Comparison of ENCODE assay signal across 8 mouse cellular contexts in genomic region chr16:18836468-18837208, GRCm38 (mm10). TPM values are rescaled to one million over a fixed set of nuclear protein-coding genes. Genes with fewer than 3 reads are reported as not detected.
DNase-seq lines count a peak whose midpoint lies in the region; ATAC-seq lines count a peak whose summit lies in the region.

TSS of gene 2510002D24Rik (plus strand) at chr16:18836578.
TSS of gene Gm28539 (plus strand) at chr16:18836584.

- H3K4me1 ChIP-seq in hindbrain, embryonic 16.5 days (ENCODE audit: control insufficient read depth, insufficient read depth, low read depth, low read length), result no peaks in the 10 kb centered on the region

- H3K27ac ChIP-seq in hindbrain, embryonic 16.5 days (ENCODE audit: low read depth, low read length), result peak within 1 kb of the TSS; percentile 84
- H3K27ac ChIP-seq in macrophage, result no peak within 1 kb of the TSS

- peak; percentile 99 for ATAC-seq in hindbrain, embryonic 16.5 days

- H3K79me2 ChIP-seq in macrophage (ENCODE audit: inconsistent target), result no peaks in the 10 kb centered on the region

- under 1% methylated on average over 46 of the region's 46 CpGs for whole genome bisulfite sequencing in hindbrain, embryonic 16.5 days
- 3% methylated on average over 46 of the region's 46 CpGs for WGBS in macrophage (ENCODE audit: missing documents)

- H3K4me3 ChIP-seq in hindbrain, embryonic 16.5 days (ENCODE audit: low read length), result peak within 1 kb of the TSS; percentile 59
- peak within 1 kb of the TSS; percentile 53 for H3K4me3 ChIP-seq in macrophage (ENCODE audit: inconsistent target)

- H3K27me3 ChIP-seq in hindbrain, embryonic 16.5 days (replicated peaks; ENCODE audit: control insufficient read depth, insufficient read depth, low read length), result no peaks in the 10 kb centered on the region

- H3K36me3 ChIP-seq in hindbrain, embryonic 16.5 days (ENCODE audit: control insufficient read depth, insufficient read depth, low read length), result peaks cover 22% of the 10 kb centered on the region
- peaks cover 18% of the 10 kb centered on the region; the same call in 1 of the 2 replicates for H3K36me3 ChIP-seq in macrophage (ENCODE audit: inconsistent target)

- H3K9me3 ChIP-seq in hindbrain, embryonic 16.5 days (ENCODE audit: control insufficient read depth, low read length), result no peaks in the 10 kb centered on the region

- H3K9ac ChIP-seq in hindbrain, embryonic 16.5 days (ENCODE audit: low read depth, low read length), result peak within 1 kb of the TSS; percentile 76

- peak; percentile 87 for DNase-seq in T-cell, adult 2 months (ENCODE audit: low spot score)
- peak; percentile 85 to 93 for DNase-seq in cerebellum, postnatal 4 days (ENCODE audit: low spot score in 2 of 2)
- peak; percentile 95 for DNase-seq in gastrocnemius, adult 18-20 months (ENCODE audit: low spot score)
- DNase-seq in left cerebral cortex, adult 18-20 months (ENCODE audit: low spot score in 2 of 2), result peak; percentile 94 to 96
- peak; percentile 95 for DNase-seq in right cerebral cortex, adult 18-20 months
- DNase-seq in urinary bladder, postnatal 10 days (ENCODE audit: low spot score), result peak; percentile 89

- H3K4me2 ChIP-seq in hindbrain, embryonic 16.5 days (ENCODE audit: low read length), result peak within 1 kb of the TSS; percentile 61

RNA-seq across cellular contexts. Expression of gene 2510002D24Rik, which starts in this region (rescaled TPM):
- total RNA-seq in gastrocnemius, adult 18-20 months (2021), result 10 to 100 TPM; 20.1 to 21.4 TPM
- 46.0 and 49.1 TPM in 2 replicates for polyA plus RNA-seq in hindbrain, embryonic 16.5 days (2015; fragmentation: Nextera tagmentation; extraction: Ambion mirVana)
- 10 to 100 TPM; 24.1 to 26.6 TPM for total RNA-seq in left cerebral cortex, adult 18-20 months (2021)
- total RNA-seq in macrophage (2018; cell fraction: chromatin; rRNA removed), result 10 to 100 TPM in 2 of 26 experiments, 1 to 10 TPM in 22, under 1 TPM in 1, not detected in 1; 0.77 to 13.2 (median 5.4) TPM
- 1 to 10 TPM; 1.7 to 5.4 (median 4.3) TPM for total RNA-seq in macrophage (2018; cell fraction: cytosol; rRNA removed)
- total RNA-seq in macrophage (2018; cell fraction: nucleus; rRNA removed), result 10 to 100 TPM in 8 of 26 experiments, 1 to 10 TPM in 18; 1.4 to 13.7 (median 7.6) TPM
- polyA plus RNA-seq in macrophage (2018), result 4.3 to 5.8 TPM (median 5.6 TPM) in 3 replicates

RNA-seq across cellular contexts. Expression of gene Gm28539, which starts in this region (rescaled TPM):
- total RNA-seq in gastrocnemius, adult 18-20 months (2021), result 1 to 10 TPM in 1 of 2 experiments, under 1 TPM in 1; 0.38 to 1.7 TPM
- polyA plus RNA-seq in hindbrain, embryonic 16.5 days (2015; fragmentation: Nextera tagmentation; extraction: Ambion mirVana), result not detected in 2 replicates
- 10 to 100 TPM in 1 of 2 experiments, 1 to 10 TPM in 1; 5.6 to 13.5 TPM for total RNA-seq in left cerebral cortex, adult 18-20 months (2021)
- total RNA-seq in macrophage (2018; cell fraction: chromatin; rRNA removed), result 1 to 10 TPM in 6 of 26 experiments, under 1 TPM in 3, not detected in 17; 0.26 to 9.2 (median 1.4) TPM
- total RNA-seq in macrophage (2018; cell fraction: cytosol; rRNA removed), result 1 to 10 TPM in 1 of 26 experiments, under 1 TPM in 2, not detected in 23; 0.08 to 1.4 (median 0.28) TPM
- total RNA-seq in macrophage (2018; cell fraction: nucleus; rRNA removed), result 1 to 10 TPM in 3 of 26 experiments, under 1 TPM in 1, not detected in 22; 0.18 to 4.1 (median 2.6) TPM
- polyA plus RNA-seq in macrophage (2018), result not detected in 3 replicates
